25 mouse cellular contexts compared by ENCODE assay signal in the genomic region with DNA sequence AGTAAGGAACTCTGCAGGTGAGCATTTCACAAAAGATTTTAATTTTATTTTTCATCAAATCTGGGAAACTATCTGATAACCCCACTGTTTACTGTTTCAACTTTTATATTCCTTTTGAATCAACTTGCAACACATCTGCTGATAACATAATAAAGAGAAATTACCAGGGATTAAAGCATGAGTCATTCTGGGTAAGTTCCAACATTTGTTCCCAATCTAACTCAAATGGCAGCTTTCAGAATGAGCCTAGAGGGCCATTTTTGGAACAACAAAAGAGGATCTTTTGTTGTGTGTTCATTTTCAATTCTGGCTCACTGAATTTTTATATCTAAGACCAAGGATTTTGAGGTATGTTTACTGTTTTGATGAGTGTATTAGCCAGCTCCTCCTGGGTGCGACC.
"Had no signal": no experiment of that assay in that cellular context is flagged by ENCODE, and none has a peak within 500 bp of the region (broad histone marks: within the 10 kb centered on the region; RNA-seq: fewer than 3 reads in every experiment).

No protein-coding gene starts in this region.

- H3K27ac ChIP-seq: heart, adult 2 months; heart, embryonic 13.5 days; heart, embryonic 15.5 days; hindbrain, embryonic 13.5 days; hindbrain, embryonic 15.5 days; hindbrain, postnatal 0 days; kidney, embryonic 15.5 days; kidney, postnatal 0 days; limb, embryonic 13.5 days; limb, embryonic 15.5 days; liver, embryonic 13.5 days; liver, embryonic 15.5 days had no signal

- DNase-seq: gastrocnemius, postnatal 14 days; gastrocnemius, postnatal 36 days; heart, adult 11 months; heart, adult 2 months; heart, postnatal 14 days; heart, postnatal 36 days; kidney, adult 11 months; kidney, adult 2 months; kidney, adult 9 months; kidney, postnatal 14 days; kidney, postnatal 36 days; layer of hippocampus, postnatal 36 days; left cerebral cortex, postnatal 4 days; liver, embryonic 13.5 days; liver, postnatal 0 days had no signal

- H3K4me3 ChIP-seq: heart, adult 2 months; heart, embryonic 13.5 days; heart, embryonic 15.5 days; hindbrain, embryonic 13.5 days; hindbrain, embryonic 15.5 days; kidney, embryonic 15.5 days; limb, embryonic 13.5 days; limb, embryonic 15.5 days; liver, embryonic 13.5 days; liver, embryonic 15.5 days had no signal
